Mouse (Mus musculus): ENCODE data around the gene Slc4a11.

- TF ChIP-seq CTCF (IDR thresholded peaks at IDR 0.05; ENCODE audit: borderline replicate concordance, control insufficient read depth, extremely low read depth, insufficient read depth, low read length, poor library complexity) (no peak), POLR2A (IDR thresholded peaks at IDR 0.05; ENCODE audit: control insufficient read depth, extremely low read depth, insufficient read depth, low read length, poor library complexity) (no peak)
Measured at GRCm38 (mm10) chr2:130679899-130680298, 17.4 kb downstream of the Slc4a11 start.

Data from thymus, adult 2 months (tissue).